Mouse (Mus musculus): Measurements from ENCODE around the gene Gm8922. TPM values are rescaled to one million over a fixed set of nuclear protein-coding genes. Genes with fewer than 3 reads are reported as not detected.
"Not testable (repeated sequence)": the region's sequence is repeated elsewhere in the genome, so short reads cannot be mapped to it uniquely, and the experiment has no call there.

Gene Gm8922
- total RNA-seq (2017): not detected in 2 replicates

DNA sequence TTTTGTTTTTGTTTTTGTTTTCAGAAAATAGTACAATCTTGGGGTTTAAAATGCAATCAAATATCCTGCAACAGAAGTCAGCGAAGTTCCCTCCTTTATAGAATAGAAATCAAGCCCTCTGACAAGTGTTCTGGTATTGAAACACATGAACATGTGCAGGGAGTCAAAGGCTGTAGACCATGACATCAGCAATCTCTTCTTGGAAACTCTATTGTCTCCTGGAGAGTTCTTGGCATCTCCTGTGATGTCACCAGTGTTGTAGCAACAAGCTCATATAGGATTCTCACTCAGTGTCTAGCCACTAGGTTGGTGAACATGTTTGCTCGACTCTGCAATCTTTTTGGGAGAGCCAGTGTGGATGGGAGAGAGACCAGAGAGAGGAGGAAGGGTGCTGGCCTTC, at the start of gene Gm8922:
Gene Gm8922, plus strand, starts transcription at position 301 of the 400 bp plus-strand sequence.
- not testable (repeated sequence) for ATAC-seq (ENCODE audit: extremely low read depth, insufficient number of reproducible peaks, low FRiP score, poor library complexity, severe bottlenecking)

Other genes starting within 250 kb of the Gm8922 start
- not detected in 2 replicates for gene Gm8906, start 179.3 kb upstream of the Gm8922 start, total RNA-seq (2017)
- gene Gm6460, start 87.0 kb upstream of the Gm8922 start, total RNA-seq (2017): not detected in 2 replicates
- gene Gm8926, start 88.6 kb downstream of the Gm8922 start, total RNA-seq (2017): not detected in 2 replicates
- gene Gm6465, start 163.6 kb downstream of the Gm8922 start, total RNA-seq (2017): not detected in 2 replicates
- gene 4933402N22Rik, start 236.1 kb downstream of the Gm8922 start, total RNA-seq (2017): not detected in 2 replicates